29 mouse cellular contexts compared by ENCODE assay signal in genomic region chr11:72670634-72671033, GRCm38 (mm10).
"Had no signal": no experiment of that assay in that cellular context is flagged by ENCODE, and none has a peak within 500 bp of the region (broad histone marks: within the 10 kb centered on the region; RNA-seq: fewer than 3 reads in every experiment).

No protein-coding gene starts in this region.

- H3K27ac ChIP-seq: limb, embryonic 10.5 days; limb, embryonic 12.5 days; limb, embryonic 13.5 days; limb, embryonic 15.5 days; liver, embryonic 14.5 days; liver, embryonic 15.5 days; lung, embryonic 15.5 days; macrophage; midbrain, embryonic 10.5 days; midbrain, embryonic 12.5 days; midbrain, embryonic 13.5 days; midbrain, embryonic 15.5 days; neural tube, embryonic 12.5 days had no signal

- H3K4me1 ChIP-seq: limb, embryonic 10.5 days; limb, embryonic 12.5 days; limb, embryonic 13.5 days; limb, embryonic 15.5 days; lung, embryonic 15.5 days; midbrain, embryonic 10.5 days; midbrain, embryonic 12.5 days; midbrain, embryonic 13.5 days; midbrain, embryonic 15.5 days; neural tube, embryonic 12.5 days had no signal

- H3K9ac ChIP-seq: limb, embryonic 12.5 days; limb, embryonic 13.5 days; limb, embryonic 15.5 days; liver, embryonic 12.5 days; liver, embryonic 13.5 days; liver, embryonic 14.5 days; liver, embryonic 15.5 days; liver, postnatal 0 days; lung, embryonic 14.5 days; lung, embryonic 15.5 days; midbrain, embryonic 12.5 days; midbrain, embryonic 13.5 days; midbrain, embryonic 15.5 days; neural tube, embryonic 12.5 days had no signal

- H3K36me3 ChIP-seq: limb, embryonic 13.5 days; lung, embryonic 15.5 days; midbrain, embryonic 15.5 days had no signal

- H3K9me3 ChIP-seq: limb, embryonic 10.5 days; limb, embryonic 12.5 days; limb, embryonic 13.5 days; limb, embryonic 15.5 days; liver, embryonic 12.5 days; liver, embryonic 13.5 days; liver, embryonic 15.5 days; lung, embryonic 15.5 days; midbrain, embryonic 10.5 days; midbrain, embryonic 12.5 days; midbrain, embryonic 13.5 days; midbrain, embryonic 15.5 days had no signal

- DNase-seq: left cerebral cortex, postnatal 4 days; liver; liver, embryonic 13.5 days; liver, postnatal 0 days; lung, adult 18-20 months; lung, adult 2 months; lung, embryonic 14.5 days; lung, postnatal 10 days; lung, postnatal 14 days; lung, postnatal 36 days; lung, postnatal 4 days; midbrain, embryonic 14.5 days had no signal

- H3K27me3 ChIP-seq: limb, embryonic 12.5 days; limb, embryonic 13.5 days; limb, embryonic 15.5 days; liver, embryonic 12.5 days; liver, embryonic 13.5 days; liver, embryonic 15.5 days; lung, embryonic 15.5 days; midbrain, embryonic 12.5 days; midbrain, embryonic 13.5 days; midbrain, embryonic 15.5 days; neural tube, embryonic 12.5 days had no signal

- H3K4me3 ChIP-seq: limb, embryonic 10.5 days; limb, embryonic 12.5 days; limb, embryonic 13.5 days; limb, embryonic 15.5 days; liver, embryonic 12.5 days; liver, embryonic 13.5 days; liver, embryonic 15.5 days; lung, embryonic 15.5 days; midbrain, embryonic 10.5 days; midbrain, embryonic 12.5 days; midbrain, embryonic 13.5 days; midbrain, embryonic 15.5 days; myocyte; neural tube, embryonic 12.5 days had no signal

- ATAC-seq: liver, postnatal 0 days; lung, postnatal 0 days; midbrain, embryonic 13.5 days; midbrain, embryonic 15.5 days; midbrain, embryonic 16.5 days had no signal
